Mouse (Mus musculus): ENCODE results near the gene Cox5a.

Cox5a gene

GRCm38 (mm10) chr9:57521056-57521911 is at the start of gene Cox5a:
Gene Cox5a (plus strand): TSS chr9:57521274.
- in situ Hi-C loops (cut with MboI, MseI): loop anchor here (5.0 kb wide), 1 partner anchor 39 kb away; no protein-coding TSS in a partner anchor

GRCm38 (mm10) chr9:57485774-57486173 is 35.3 kb upstream of the Cox5a start:
- in situ Hi-C loops (cut with MboI, MseI): no loop called here

- in situ Hi-C loops (cut with MboI, MseI): no loop called here
Observed at GRCm38 (mm10) chr9:57487807-57488206, 33.3 kb upstream of the Cox5a start.

GRCm38 (mm10) chr9:57493532-57493931 is 27.5 kb upstream of the Cox5a start:
- in situ Hi-C loops (cut with MboI, MseI): no loop called here

- in situ Hi-C loops (cut with MboI, MseI): no loop called here
Observed at GRCm38 (mm10) chr9:57494970-57495369, 26.1 kb upstream of the Cox5a start.

- in situ Hi-C loops (cut with MboI, MseI): no loop called here
Observed at GRCm38 (mm10) chr9:57497236-57497635, 23.8 kb upstream of the Cox5a start.

- in situ Hi-C loops (cut with MboI, MseI): no loop called here
Observed at GRCm38 (mm10) chr9:57498536-57498935, 22.5 kb upstream of the Cox5a start.

GRCm38 (mm10) chr9:57501452-57501851 is 19.6 kb upstream of the Cox5a start:
- in situ Hi-C loops (cut with MboI, MseI): loop anchor here (5.0 kb wide), 1 partner anchor 99 kb away; no protein-coding TSS in a partner anchor

- in situ Hi-C loops (cut with MboI, MseI): loop anchor here (5.0 kb wide), 1 partner anchor 100 kb away; no protein-coding TSS in a partner anchor
Observed at GRCm38 (mm10) chr9:57501861-57502260, 19.2 kb upstream of the Cox5a start.

- in situ Hi-C loops (cut with MboI, MseI): loop anchor here (5.0 kb wide), 1 partner anchor 101 kb away; no protein-coding TSS in a partner anchor
Observed at GRCm38 (mm10) chr9:57502911-57503621, 18.0 kb upstream of the Cox5a start.

- in situ Hi-C loops (cut with MboI, MseI): loop anchor here (5.0 kb wide), 1 partner anchor 102 kb away; no protein-coding TSS in a partner anchor
Observed at GRCm38 (mm10) chr9:57503622-57504380, 17.3 kb upstream of the Cox5a start, which contains the start of gene Rpp25. Gene Rpp25 (plus strand): TSS chr9:57504026.

GRCm38 (mm10) chr9:57504381-57504700 is 16.7 kb upstream of the Cox5a start:
- in situ Hi-C loops (cut with MboI, MseI): loop anchor here (5.0 kb wide), 1 partner anchor 102 kb away; no protein-coding TSS in a partner anchor

GRCm38 (mm10) chr9:57504891-57505290 is 16.2 kb upstream of the Cox5a start:
- in situ Hi-C loops (cut with MboI, MseI): loop anchor here (5.0 kb wide), 1 partner anchor 103 kb away; no protein-coding TSS in a partner anchor

- in situ Hi-C loops (cut with MboI, MseI): no loop called here
Observed at GRCm38 (mm10) chr9:57505700-57506099, 15.4 kb upstream of the Cox5a start.

GRCm38 (mm10) chr9:57510577-57510976 is 10.5 kb upstream of the Cox5a start:
- in situ Hi-C loops (cut with MboI, MseI): no loop called here

GRCm38 (mm10) chr9:57517113-57517512 is 4.0 kb upstream of the Cox5a start:
- in situ Hi-C loops (cut with MboI, MseI): no loop called here

- in situ Hi-C loops (cut with MboI, MseI): loop anchor here (5.0 kb wide), 1 partner anchor 38 kb away; no protein-coding TSS in a partner anchor
Observed at GRCm38 (mm10) chr9:57520375-57521055, 559 bp upstream of the Cox5a start.

- in situ Hi-C loops (cut with MboI, MseI): loop anchor here (5.0 kb wide), 1 partner anchor 40 kb away; no protein-coding TSS in a partner anchor
Observed at GRCm38 (mm10) chr9:57522114-57522860, 1.2 kb downstream of the Cox5a start.

GRCm38 (mm10) chr9:57522861-57523246 is 1.8 kb downstream of the Cox5a start:
- in situ Hi-C loops (cut with MboI, MseI): loop anchor here (5.0 kb wide), 1 partner anchor 41 kb away; no protein-coding TSS in a partner anchor

- in situ Hi-C loops (cut with MboI, MseI): loop anchor here (5.0 kb wide), 1 partner anchor 41 kb away; no protein-coding TSS in a partner anchor
Observed at GRCm38 (mm10) chr9:57523754-57524153, 2.7 kb downstream of the Cox5a start.
